In genomic region chr17:31783071-31783470, GRCm38 (mm10) we compare ENCODE assay signal across 21 mouse cellular contexts.
DNase-seq lines count a peak whose midpoint lies in the region; ATAC-seq lines count a peak whose summit lies in the region.
"Had no signal": no experiment of that assay in that cellular context is flagged by ENCODE, and none has a peak within 500 bp of the region (broad histone marks: within the 10 kb centered on the region; RNA-seq: fewer than 3 reads in every experiment).

No protein-coding gene starts in this region.

- H3K36me3 ChIP-seq in hindbrain, embryonic 10.5 days = no peaks in the 10 kb centered on the region
- H3K36me3 ChIP-seq in hindbrain, embryonic 16.5 days (ENCODE audit: control insufficient read depth, insufficient read depth, low read length) = no peaks in the 10 kb centered on the region
- H3K36me3 ChIP-seq: embryonic facial prominence, embryonic 10.5 days; embryonic facial prominence, embryonic 12.5 days; forebrain, embryonic 15.5 days; G1E had no signal

- H3K9ac ChIP-seq in hindbrain, embryonic 16.5 days (ENCODE audit: low read depth, low read length) = no peak overlapping the region
- H3K9ac ChIP-seq: embryonic facial prominence, embryonic 12.5 days; forebrain, embryonic 13.5 days; forebrain, embryonic 15.5 days; forebrain, postnatal 0 days had no signal

- H3K27me3 ChIP-seq in hindbrain, embryonic 10.5 days (ENCODE audit: insufficient read depth, poor library complexity, severe bottlenecking) = peaks cover 7% of the 10 kb centered on the region; the same call in 1 of the 2 replicates
- H3K27me3 ChIP-seq in hindbrain, embryonic 16.5 days (replicated peaks; ENCODE audit: control insufficient read depth, insufficient read depth, low read length) = no peaks in the 10 kb centered on the region
- H3K27me3 ChIP-seq: embryonic facial prominence, embryonic 12.5 days; forebrain, embryonic 13.5 days; forebrain, embryonic 15.5 days; Patski had no signal

- H3K27ac ChIP-seq in hindbrain, embryonic 10.5 days = 0 out of 2 replicates have a peak overlapping the region, but pooled peaks have one; percentile 2
- no peak overlapping the region for H3K27ac ChIP-seq in hindbrain, embryonic 16.5 days (ENCODE audit: low read depth, low read length)
- H3K27ac ChIP-seq: embryonic facial prominence, embryonic 10.5 days; embryonic facial prominence, embryonic 12.5 days; forebrain, embryonic 13.5 days; forebrain, embryonic 15.5 days had no signal

- no peak for DNase-seq in hindbrain, embryonic 10.5 days (ENCODE audit: low spot score)
- DNase-seq in ES-CJ7 (ENCODE audit: low read depth, low spot score) = peak; percentile 60
- DNase-seq in ZHBTc4 (ENCODE audit: low read depth, low spot score) = peak; percentile 67
- no peak for DNase-seq in lung, adult 18-20 months
- DNase-seq: adrenal gland, adult 8-10 months; adrenal gland, postnatal 14 days; adrenal gland, postnatal 36 days; cerebellum, adult 11-12 months; cerebellum, adult 2 months; cerebellum, adult 9-10 months; cerebellum, postnatal 10 days; cerebellum, postnatal 25 days; forebrain, postnatal 0 days had no signal

- no peak for ATAC-seq in hindbrain, embryonic 16.5 days
- ATAC-seq: activated CD4-positive, CD25-positive, alpha-beta regulatory T cell, adult 4 months; forebrain, embryonic 13.5 days; forebrain, embryonic 15.5 days; forebrain, postnatal 0 days; Patski had no signal

- peaks cover 27% of the 10 kb centered on the region for H3K4me1 ChIP-seq in hindbrain, embryonic 10.5 days (replicated peaks)
- no peaks in the 10 kb centered on the region for H3K4me1 ChIP-seq in hindbrain, embryonic 16.5 days (ENCODE audit: control insufficient read depth, insufficient read depth, low read depth, low read length)

- H3K9me3 ChIP-seq in hindbrain, embryonic 10.5 days = no peaks in the 10 kb centered on the region
- H3K9me3 ChIP-seq in hindbrain, embryonic 16.5 days (ENCODE audit: control insufficient read depth, low read length) = no peaks in the 10 kb centered on the region
- H3K9me3 ChIP-seq: embryonic facial prominence, embryonic 10.5 days; embryonic facial prominence, embryonic 12.5 days; forebrain, embryonic 13.5 days; forebrain, embryonic 15.5 days; G1E had no signal

- H3K4me2 ChIP-seq in hindbrain, embryonic 16.5 days (ENCODE audit: low read length) = no peak overlapping the region
- H3K4me2 ChIP-seq: embryonic facial prominence, embryonic 12.5 days; forebrain, embryonic 13.5 days; forebrain, embryonic 15.5 days had no signal

- 92% methylated on average over 5 of the region's 5 CpGs for WGBS in hindbrain, embryonic 10.5 days
- 94% methylated on average over 5 of the region's 5 CpGs for WGBS in hindbrain, embryonic 16.5 days

- H3K4me3 ChIP-seq in hindbrain, embryonic 10.5 days = no peak overlapping the region
- no peak overlapping the region for H3K4me3 ChIP-seq in hindbrain, embryonic 16.5 days (ENCODE audit: low read length)
- H3K4me3 ChIP-seq: embryonic facial prominence, embryonic 10.5 days; embryonic facial prominence, embryonic 12.5 days; forebrain, embryonic 13.5 days; forebrain, embryonic 15.5 days had no signal

Comparison
In these comparisons a context has a peak if more than half of its experiments do, and no peak if none do; other contexts are left out.
1. DNase-seq: peak in ES-CJ7 (single experiment) and ZHBTc4 (single experiment); none in hindbrain, embryonic 10.5 days (single experiment) and lung, adult 18-20 months (0 of 2).